Mouse (Mus musculus) gastrocnemius, adult 8-10 months (tissue): ENCODE measurements at regions not wholly inside any gene's neighbourhood (a gene's known extent, or its start where the extent isn't known, plus 50 kb on each side); places are given as distances from the start of the nearest gene placed in this dataset.

Experiments
- DNase-seq, 2 experiments: peaks; one replicate each; pipeline ENCODE4 v3.0.0; 2022; ENCODE audit warnings: low spot score in 2 of 2

DNA sequence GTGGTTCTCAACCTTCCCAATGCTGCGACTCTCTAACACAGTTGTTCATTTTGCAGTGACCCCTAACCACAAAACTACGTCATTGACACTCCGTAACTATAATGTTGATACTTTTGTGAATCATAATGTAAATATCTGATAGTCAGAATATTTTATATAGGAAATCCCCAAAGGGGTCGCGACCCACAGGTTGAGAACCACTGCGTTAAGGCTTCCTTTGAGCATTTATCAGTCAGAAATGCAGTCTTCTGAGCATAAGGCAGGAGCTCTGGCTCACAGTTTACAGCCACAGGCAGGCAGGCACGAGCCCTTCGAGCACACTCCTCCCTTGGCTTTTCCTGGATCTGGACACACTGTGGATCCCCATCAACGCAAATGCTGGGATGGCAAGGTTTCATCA lies 57.0 kb downstream of the Nxnl2 start:
- no peak for DNase-seq

DNA sequence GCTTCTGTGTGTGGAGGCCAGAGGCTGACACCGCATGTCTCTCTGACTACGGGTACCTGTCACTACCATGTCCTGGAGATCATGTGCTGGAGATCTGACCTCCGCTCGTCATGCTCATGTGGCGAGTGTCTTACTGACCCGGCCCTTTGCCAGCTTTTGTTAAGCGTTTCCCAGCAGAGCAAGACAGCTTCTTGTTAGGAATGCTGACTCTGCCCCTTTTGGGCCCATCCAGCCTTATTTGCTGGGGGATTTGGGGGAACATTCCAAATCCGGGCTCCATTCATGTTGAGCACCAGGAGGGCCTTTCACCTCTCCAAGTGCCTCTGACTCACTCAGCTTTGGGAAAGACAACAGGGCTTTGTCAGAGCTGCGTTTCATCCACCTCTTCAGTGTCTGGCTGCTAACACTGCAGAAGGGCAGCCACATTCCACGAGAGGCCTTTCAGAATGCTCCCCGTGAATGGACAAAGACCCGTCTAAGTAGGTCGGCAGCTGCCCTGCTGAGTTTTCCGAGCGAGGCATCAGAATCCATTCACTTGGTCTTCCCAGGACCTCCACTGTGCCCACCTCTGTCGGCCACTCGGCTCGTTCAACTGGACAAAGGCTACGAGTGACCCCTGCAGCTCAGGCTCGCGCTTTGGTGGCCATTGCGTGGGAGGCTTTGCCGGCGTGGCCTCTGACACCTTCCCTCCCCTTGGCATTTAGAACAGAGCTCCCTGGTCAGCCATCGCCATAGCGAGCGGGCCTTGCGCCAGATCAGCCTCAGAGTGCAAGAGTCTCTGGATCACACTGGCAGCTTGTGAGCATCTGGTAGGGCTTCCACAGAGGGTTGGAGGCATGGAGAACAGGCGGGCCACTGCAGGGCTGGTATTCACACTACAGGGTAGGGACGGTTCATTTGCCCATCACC lies 58.3 kb downstream of the Nxnl2 start:
- no peak for DNase-seq

DNA sequence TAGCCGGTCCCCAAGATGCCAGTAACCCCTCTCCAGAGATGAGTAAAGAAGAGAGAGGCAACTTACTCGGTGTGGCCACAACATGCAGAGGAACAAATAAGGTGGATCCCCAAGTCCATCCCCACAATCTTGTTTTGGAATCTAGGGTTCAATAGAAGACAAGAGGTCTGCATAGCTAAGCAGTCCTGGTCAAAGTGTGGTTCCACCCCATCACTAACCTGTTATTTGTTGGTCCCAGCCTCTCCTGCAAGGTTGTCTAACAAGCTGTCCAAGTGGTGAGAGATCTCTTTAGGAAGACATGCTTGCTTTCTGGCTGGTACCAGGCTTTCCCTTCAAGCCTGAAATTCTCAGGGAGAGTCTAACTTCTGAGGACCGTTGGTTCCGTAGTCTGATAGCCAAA lies 59.0 kb downstream of the Nxnl2 start:
- no peak for DNase-seq

DNA sequence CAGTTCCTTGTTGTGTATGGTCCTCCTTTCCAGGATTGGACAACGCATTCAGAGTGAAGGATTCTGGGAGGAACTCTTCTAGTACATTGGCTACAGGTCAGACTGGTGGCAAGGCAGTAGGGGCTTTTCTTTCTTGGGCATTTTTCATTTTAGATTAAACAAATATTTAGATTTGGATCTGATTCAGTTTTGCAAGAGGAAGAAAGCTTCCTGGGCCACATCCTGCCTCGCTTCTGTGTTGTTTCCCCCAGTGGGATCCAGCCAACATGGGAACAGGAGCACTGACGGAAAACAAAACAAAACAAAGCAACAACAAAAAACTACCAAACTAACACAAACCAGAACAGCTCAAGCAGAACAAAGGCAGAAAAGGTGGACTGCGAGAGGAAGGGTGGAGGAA lies 60.8 kb downstream of the Nxnl2 start:
- no peak for DNase-seq

DNA sequence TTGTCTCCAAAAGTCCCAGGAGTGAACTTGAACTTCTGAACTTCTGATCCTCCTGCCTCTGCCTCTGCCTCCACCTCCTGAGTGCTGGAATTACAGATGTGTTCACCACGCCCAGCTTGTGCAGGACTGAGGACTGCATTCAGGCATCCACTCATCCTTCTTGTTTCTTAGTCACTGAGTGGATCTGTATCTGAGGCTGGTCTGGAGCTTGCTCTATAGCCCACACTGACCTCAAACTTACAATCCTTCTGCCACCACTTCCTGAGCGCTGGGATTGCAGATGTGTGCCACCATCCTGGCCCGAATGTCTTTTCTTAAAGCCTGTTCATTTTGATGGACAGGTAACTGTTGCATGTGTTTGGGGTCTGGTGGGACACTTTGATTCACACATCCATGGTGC lies 76.6 kb downstream of the Nxnl2 start:
- no peak for DNase-seq

DNA sequence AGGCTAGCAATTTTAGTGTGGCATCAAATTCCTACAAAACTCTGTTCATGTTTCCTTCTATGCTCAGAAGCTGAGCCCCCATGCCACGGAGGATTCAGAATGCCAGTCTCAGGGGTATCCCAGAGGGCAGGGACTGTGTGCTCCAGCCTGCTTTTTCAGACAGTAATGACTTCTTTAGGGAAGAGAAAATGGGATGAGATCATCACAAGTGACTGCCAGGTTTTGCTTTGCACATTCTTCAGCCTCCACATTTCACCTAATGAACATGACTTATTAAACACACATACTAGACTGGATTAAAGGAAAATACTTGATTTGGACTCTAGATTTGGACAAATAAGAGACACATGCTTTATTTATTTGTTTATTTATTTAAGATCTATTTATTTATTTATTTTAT lies 82.5 kb downstream of the Nxnl2 start:
- no peak for DNase-seq

DNA sequence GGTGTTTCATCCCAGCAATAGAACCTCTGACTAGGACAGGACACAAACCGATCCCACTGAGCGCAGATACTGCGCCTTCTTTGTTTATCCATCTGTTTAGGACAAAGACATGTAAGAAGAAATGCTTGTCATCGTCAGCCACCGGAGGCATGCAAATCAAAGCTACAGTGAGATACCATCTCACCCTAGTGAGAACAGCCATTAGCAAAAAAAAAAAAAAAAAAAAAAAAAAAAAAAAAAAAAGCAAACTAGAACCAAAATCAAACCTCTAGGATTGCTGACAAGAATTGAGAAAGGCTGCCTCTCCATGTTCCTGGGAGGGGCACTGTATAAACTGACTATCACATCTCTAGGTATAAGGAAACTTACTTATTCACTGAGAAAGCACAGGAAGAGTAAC lies 84.9 kb downstream of the Nxnl2 start:
- DNase-seq = no peak

DNA sequence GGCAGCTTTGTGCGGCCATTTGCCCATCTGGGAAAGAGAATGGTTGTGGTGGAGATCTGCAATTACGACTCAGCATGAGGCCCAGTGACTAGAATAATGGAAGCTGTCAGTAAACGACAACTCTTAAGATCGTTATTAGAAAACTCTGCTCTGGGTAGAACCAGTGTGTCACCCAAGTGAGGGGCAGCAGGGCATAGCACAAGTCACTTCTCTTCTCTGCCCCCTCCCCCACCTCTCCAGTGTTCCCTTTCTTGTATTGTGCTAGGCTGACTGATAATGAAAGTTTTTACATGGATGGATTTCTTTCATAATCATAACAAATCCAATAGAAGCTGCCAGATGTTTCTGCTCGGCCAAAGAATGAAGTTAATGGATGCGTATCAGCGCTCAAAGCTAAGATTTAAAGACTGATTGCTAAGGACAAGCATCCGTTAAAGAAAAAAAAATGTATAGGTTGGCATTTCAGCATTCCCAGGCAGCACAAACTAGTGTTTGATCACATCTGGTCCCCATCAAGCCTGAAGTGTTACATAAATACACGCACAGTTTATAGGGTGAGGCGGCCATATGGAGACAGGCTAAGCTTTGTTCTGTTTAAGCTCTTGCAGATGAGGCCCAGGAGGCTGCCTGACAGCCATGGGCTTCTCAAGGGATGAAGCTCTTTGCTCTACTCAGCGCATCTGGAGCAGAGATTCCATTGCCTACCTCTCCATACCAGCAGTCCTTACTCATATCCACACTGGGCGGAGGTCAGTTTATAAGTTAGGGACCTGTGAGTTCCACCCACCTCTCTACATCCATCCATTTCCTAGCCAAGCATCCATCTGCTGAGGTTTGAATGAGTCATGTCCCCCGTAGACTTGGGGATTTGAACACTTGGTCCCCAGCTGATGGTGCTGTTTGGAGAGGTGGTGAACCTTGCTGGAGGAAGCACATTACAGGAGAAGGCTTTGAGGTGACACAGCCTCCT lies 88.2 kb downstream of the Nxnl2 start:
- DNase-seq = no peak

DNA sequence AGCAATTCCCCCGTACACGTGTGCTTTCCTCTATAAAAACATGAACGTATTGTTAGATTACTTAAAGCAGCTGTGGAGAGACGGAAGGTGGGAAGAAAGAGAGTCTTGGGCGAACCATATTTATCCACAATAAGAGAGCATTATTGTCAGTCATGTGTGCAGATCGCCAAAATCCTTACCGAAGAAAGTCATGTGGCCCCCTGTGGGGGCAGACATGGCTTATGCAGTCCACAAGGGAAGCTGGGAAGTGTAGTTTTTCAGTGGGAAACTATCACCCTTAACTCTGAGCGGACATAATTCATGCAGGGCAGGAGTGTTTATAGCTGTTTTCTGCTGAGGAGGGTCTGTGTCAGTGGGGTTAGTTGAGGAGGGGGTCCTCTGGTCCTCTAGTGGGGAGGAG lies 90.8 kb downstream of the Nxnl2 start:
- DNase-seq = no peak

DNA sequence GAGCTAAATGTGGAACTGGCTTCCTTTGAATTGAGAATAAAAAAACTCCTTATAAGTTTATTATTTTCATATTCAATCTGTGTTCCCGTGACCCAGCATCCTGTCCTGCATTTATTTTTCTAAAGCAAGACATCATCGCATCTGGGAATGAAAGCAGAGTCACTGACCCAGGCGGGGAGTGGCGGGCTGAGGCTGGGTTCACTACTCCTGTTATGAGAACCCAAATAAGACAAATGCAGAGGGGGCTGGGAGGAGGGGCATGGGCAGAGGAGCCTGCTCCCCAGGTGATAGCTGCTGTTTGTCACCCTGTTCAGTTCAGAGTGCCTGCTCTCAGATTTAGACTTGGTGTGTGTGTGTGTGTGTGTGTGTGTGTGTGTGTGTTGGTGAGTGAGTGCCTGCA lies 102.0 kb downstream of the Nxnl2 start:
- DNase-seq = no peak

DNA sequence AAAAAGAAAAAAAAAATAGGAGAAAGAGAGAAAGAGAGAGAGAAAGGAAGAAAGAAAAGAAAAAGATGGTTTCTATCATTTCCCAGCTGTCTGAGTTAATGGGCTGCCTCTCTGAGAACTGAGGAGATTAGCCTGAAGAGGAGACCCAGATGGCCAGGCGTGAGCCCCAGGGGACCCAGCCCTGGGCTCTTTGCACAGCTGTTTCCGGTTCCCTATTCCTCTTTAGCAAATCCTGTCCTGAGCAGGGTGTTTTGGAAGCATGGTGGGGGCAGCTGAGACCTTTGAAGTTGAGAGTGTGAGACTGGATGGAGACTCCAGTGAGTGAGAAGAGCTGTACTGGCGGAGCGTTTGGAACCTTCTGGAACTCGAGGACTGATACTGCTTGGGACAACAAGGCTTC lies 103.8 kb downstream of the Nxnl2 start:
- DNase-seq = peak in 1 of 2 experiments; percentile 37

DNA sequence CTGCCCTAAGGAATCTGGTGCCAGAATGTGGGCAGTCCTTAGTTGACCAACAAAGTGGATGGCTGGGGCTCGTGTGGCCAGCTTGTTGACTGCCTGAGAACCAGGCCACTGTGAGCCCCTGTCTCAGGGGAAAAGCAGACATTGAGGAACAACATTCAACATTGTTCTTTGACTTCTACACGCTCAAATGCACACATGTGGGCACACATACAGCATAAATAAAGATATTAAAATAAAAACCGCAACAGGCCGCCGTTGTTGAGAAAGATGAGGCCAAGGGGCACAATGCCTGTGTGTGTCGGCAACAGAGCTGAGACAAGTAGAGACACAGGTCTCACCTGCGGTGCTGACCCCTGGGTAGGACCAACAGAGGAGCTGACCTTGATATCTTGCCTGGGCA lies 105.8 kb downstream of the Nxnl2 start:
- no peak for DNase-seq

DNA sequence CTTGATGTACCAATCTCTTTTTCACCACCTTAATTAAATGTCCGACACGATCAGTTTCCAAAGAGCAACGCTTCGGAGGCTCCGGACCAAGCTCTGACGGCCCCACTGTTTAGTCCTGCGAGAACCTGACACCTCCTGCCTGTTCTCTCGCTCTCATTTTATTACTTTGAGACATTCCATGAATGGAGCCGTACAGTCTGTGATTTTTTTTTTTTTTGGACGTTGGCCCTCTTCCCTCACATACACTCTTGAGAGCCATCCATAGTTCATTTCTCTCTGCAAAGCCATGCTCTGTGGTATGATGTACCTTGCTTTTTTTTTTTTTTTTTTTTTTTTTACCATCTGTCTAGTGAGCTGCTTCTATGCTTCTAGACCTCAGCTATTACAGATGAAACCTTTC lies 106.7 kb downstream of the Nxnl2 start:
- DNase-seq = no peak

DNA sequence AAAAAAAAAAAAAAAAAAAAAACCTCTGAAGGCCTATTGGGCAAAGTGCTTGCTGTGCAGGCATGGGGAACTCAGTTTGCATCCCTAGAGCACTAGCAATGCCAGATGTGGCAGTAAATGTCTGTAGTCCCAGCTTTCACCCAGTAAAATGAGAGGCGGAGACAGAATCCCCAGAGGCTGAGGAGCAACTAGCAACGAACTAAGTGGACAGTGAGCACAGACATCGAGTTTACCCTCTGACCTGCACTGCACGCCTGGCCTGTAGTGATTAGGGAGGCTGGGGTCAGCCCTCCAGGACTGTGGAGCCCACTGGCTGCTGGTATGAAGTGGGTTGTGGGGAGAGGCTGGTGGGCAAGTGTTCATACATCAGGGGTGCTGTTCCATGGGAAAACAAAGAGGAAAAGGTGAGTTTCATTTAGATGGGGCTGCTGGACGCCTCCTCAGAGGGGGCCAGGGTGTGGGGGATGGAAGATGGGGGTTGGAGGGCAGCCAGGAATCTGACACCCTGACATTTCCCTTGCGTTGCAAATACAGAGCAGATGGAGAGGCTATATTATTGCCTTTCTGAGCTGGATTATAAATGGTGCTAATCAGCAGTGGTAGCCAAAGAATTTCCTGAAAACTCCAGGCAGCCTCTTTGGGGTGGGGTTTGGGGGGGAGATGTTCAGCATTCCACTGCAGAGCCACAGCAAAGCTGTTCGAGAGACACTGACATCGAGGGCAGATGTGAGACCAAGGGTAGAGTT lies 109.0 kb downstream of the Nxnl2 start:
- DNase-seq = no peak

DNA sequence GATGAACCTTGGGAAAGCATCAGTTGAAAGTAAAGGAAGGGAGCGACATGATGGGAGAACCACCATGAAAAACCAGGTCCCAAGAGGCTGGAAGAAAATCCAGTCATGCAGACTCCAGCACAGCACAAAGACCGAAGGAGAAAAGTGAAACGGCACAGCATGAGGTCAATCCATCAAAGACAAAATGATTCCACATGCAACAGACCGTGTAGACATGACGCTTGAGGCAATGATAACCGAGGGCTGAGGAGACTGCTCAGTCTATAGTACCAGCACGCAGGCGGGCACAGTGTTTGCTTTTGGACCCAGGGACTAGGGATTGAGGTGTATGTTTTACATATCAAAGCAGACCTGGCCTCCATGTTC lies 109.5 kb downstream of the Nxnl2 start:
- no peak for DNase-seq

DNA sequence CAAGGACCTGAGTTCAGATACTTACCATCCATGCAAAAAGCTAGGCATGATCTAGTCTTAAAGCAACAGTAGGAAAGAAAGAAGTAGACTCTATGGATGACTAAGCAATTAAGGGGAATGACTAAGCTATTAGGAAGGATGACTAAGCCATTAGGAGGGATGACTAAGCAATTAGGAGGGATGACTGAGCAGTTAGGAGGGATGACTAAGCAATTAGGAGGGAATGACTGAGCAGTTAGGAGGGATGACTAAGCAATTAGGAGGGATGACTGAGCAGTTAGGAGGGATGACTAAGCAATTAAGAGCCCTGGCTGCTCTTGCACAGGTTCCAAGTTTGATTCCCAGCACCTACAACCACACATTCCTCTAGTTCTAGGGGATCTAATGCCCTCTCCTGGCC lies 113.9 kb downstream of the Nxnl2 start:
- no peak for DNase-seq

DNA sequence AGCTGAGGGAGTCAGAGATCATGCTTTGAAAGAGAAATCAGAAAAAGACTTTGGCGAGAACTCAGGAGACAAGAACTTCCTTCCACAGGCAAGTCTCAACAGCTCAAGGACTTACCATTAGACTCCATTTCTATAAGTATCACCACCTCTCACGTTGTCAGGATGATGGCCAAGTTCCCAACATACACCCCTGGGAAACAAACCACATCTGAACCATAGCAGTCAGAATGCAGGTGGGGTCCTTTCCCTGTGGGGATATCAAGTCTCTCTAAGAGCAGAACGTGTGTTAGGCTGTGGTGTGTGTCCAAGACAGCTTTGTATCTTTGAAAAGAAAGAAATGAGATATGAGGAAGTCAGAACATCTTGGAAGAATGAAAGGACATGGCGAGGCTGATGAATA lies 118.6 kb downstream of the Nxnl2 start:
- no peak for DNase-seq

DNA sequence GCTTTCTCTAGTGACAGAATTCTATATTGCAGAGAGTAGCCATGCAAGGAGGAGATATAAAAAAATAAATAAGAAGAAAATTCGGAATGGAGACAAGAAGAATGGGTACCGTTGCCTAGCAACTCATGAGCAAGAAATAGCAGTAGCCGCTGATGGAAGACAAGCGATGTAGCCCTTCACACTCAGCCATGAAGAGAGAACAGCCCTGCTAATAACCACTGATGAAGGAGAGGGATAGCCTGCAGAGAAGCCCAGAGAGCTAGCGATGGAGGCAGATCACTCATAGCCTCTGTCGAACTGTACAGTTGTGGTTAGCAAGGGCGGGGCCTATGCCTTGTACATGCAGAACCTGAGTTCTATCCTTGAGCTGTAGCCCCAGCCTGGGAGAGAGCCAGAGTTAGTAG lies 118.4 kb upstream of the S1pr3 start:
- no peak for DNase-seq

DNA sequence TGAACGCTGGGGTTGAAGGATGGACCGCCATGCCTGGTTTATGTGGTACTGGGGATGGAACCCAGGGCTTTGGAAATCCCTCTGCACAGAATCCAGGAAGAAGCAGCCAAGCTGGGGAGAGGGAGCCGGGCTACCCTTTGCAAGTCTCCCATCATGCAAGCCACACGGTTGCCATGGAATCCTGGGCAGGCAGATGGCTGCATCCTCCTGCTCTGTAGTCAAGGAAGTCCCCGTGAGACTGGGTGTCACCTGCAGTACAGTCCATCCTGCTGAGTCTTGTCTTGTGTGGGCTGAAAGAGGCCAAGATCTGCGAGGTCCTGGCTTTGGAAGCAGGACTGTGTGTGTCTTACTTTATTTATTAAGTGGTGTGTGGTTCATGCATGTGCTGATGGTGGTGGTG lies 117.5 kb upstream of the S1pr3 start:
- DNase-seq = no peak

DNA sequence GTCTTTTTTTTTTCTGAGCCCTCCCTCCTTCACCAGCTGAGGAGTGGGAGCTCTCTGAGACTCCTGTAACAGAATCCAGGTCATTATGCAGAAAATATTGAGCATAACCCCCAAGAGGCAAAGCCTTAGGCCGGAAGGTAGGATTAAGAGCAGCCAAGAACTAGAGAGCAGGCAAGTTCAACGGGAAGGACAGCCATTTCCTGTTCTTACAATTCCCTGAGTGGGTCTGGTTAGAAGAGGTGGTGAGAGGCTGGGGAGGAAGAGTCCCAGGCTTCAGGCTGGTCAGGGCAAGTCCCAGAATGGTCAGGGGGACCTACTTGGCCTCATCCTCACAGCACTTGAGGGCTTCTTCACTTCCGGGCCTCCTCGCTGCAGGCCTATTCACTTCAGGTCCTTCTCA lies 115.4 kb upstream of the S1pr3 start:
- DNase-seq = no peak

DNA sequence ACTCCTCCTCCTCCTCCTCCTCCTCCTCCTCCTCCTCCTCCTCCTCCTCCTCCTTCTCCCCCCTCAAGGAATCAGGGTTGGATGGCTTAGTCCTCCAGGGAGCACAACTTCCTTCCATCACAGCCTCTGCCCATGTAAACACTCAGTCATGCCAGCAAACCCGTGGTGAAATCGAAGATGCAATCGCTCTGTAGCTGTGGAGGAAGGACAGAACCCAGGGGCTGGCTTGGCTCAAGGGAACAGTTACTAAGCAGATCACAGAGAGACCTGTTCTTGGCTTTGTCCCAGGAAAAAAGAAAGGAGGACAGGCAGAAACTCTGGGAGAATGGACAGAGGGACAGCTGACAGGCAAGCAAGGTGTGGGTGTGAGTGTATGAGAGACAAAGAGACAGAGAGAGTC lies 112.6 kb upstream of the S1pr3 start:
- no peak for DNase-seq
